Mouse (Mus musculus) midbrain, postnatal 0 days (tissue): ENCODE measurements at regions not wholly inside any gene's neighbourhood (a gene's known extent, or its start where the extent isn't known, plus 50 kb on each side); places are given as distances from the start of the nearest gene placed in this dataset.
A peak's percentile ranks its signal among the peaks of the same experiment; 100 is the strongest.

Experiments
- ATAC-seq: fragments of 200-750 bp; cut with Nextera tagmentation; 2 replicates; pipeline ENCODE4 v1.8.0; 2017; ENCODE audit warnings: moderate number of reproducible peaks, mild to moderate bottlenecking, moderate TSS enrichment, moderate library complexity; ENCODE audit not compliant: low FRiP score
- DNase-seq: peaks from one replicate; pipeline ENCODE4 v3.0.0-alpha.2; 2015; ENCODE audit warnings: low spot score
- H3K27ac ChIP-seq: fragments of 300-500 bp; sonication (generic); 2 replicates; pipeline ENCODE4 v1.5.1; 2014; ENCODE audit warnings: low read depth, mild to moderate bottlenecking, low read length, mixed read lengths
- H3K27me3 ChIP-seq: fragments of 300-500 bp; sonication (generic); 2 replicates; pipeline ENCODE4 v1.6.1; 2014; ENCODE audit warnings: low read length, control low read depth, mixed read lengths; ENCODE audit not compliant: insufficient read depth
- H3K36me3 ChIP-seq: fragments of 300-500 bp; sonication (generic); 2 replicates; pipeline ENCODE4 v1.6.1; 2014; ENCODE audit warnings: low read length, control low read depth, mixed read lengths; ENCODE audit not compliant: insufficient read depth
- H3K4me1 ChIP-seq: fragments of 300-500 bp; sonication (generic); 2 replicates; pipeline ENCODE4 v1.6.1; 2014; ENCODE audit warnings: mild to moderate bottlenecking, control low read depth, antibody characterized with exemption, low read length, mixed read lengths; ENCODE audit not compliant: insufficient read depth
- H3K4me2 ChIP-seq: fragments of 300-500 bp; sonication (generic); 2 replicates; pipeline ENCODE4 v1.6.1; 2014; ENCODE audit warnings: low read depth, mild to moderate bottlenecking, low read length, mixed read lengths; ENCODE audit not compliant: poor library complexity, severe bottlenecking
- H3K4me3 ChIP-seq: fragments of 300-500 bp; sonication (generic); 2 replicates; pipeline ENCODE4 v1.5.1; 2014; ENCODE audit warnings: low read depth, mild to moderate bottlenecking, low read length, moderate library complexity
- H3K9ac ChIP-seq: fragments of 300-500 bp; sonication (generic); replicated peaks from 2 replicates; pipeline ENCODE4 v1.6.1; 2014; ENCODE audit warnings: mild to moderate bottlenecking, low read length, moderate library complexity, mixed read lengths; ENCODE audit not compliant: poor library complexity, severe bottlenecking
- H3K9me3 ChIP-seq: fragments of 300-500 bp; sonication (generic); 2 replicates; pipeline ENCODE4 v1.6.1; 2016; ENCODE audit warnings: low read length, control low read depth
- CTCF ChIP-seq: IDR thresholded peaks from 2 replicates; pipeline ENCODE4 v1.5.1; 2016; ENCODE audit warnings: antibody characterized with exemption, mild to moderate bottlenecking
- WGBS: fragments of 180-500 bp; shearing (Covaris S2); extraction: QIAGEN DNeasy Blood & Tissue Kit; methylation state at CpG from one replicate; pipeline ENCODE4 v1.1.7; 2014; 5-methylcytosine and 5-hydroxymethylcytosine counted together

DNA sequence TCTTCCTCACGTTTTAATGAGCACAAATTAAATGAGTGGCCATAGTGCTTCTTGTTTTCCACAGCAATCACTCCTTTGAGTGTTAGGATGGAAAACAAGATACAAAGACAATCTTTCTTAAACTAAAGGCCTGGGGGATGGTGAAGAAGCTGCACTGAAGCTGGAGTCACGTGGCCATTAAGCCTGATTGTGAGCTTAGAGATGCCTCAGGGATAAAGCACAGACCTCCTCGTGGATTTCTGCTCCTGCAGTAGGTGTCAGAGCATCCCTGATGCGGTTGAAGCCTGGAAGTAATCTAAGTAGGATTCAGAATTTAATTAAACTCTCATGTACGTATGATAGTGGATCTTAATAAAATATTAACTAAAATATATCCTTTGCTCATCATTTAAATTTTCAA lies 1200.9 kb downstream of the Ntrk3 start:
- no peak overlapping the region for H3K9ac ChIP-seq
- no peak overlapping the region for H3K27ac ChIP-seq
- H3K4me2 ChIP-seq, result no peak overlapping the region
- no peak for TF ChIP-seq CTCF
- DNase-seq (peak; percentile 34), ATAC-seq (no peak)
- H3K36me3 ChIP-seq, result no peaks in the 10 kb centered on the region
- no peaks in the 10 kb centered on the region for H3K27me3 ChIP-seq
- no peak overlapping the region for H3K4me3 ChIP-seq
- no peaks in the 10 kb centered on the region for H3K9me3 ChIP-seq
- 25% methylated on average over 5 of the region's 5 CpGs for WGBS
- peaks cover 6% of the 10 kb centered on the region for H3K4me1 ChIP-seq

DNA sequence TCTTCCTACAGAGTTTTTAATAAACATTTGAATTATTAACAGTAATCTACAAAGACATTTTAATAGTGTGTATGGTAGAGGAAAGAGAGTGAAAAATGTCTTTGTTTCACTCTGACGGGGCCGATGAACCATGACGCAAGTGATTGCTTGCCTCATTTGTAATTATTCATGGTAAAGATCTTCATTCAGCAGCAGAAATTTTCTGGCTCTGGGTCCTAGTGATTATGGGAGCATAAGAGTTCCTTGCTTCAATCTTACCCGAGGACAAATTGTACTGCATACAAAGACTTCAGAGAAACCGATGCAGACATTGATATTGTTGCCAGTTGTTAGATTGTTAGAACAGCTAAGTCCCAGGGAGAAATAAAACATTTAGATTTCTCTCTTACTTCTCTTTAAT lies 1209.9 kb downstream of the Ntrk3 start:
- DNase-seq, result no peak
- no peak for TF ChIP-seq CTCF

DNA sequence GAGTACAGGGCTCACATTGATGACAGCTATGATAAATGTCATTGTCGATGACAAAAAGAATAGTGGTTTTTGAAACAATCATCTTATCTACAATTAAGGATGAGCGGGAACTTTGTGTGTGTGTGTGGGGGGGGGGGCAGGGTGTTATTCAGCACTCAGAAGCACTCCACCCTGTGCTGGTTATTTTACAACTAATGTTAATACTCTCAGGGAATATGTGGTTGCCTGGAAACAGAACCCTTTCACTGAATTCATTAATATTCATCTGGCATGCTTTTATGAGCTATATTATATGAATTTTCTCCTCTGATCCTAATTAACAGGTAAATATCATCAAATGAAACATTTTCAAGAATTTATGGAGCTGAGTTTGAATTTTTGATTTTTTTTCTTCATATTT lies 1228.2 kb downstream of the Ntrk3 start:
- TF ChIP-seq CTCF, result no peak
- DNase-seq, result no peak

More for the DNA sequence above, 1209.9 kb downstream of the Ntrk3 start:
- ATAC-seq, result no peak
- WGBS, result 44% methylated on average over 5 of the region's 5 CpGs
- Histone ChIP-seq H3K9ac (no peak overlapping the region), H3K27me3 (no peaks in the 10 kb centered on the region), H3K4me3 (no peak overlapping the region), H3K4me1 (peaks cover 3% of the 10 kb centered on the region; the same call in 1 of the 2 replicates), H3K27ac (no peak overlapping the region), H3K9me3 (no peaks in the 10 kb centered on the region), H3K4me2 (no peak overlapping the region), H3K36me3 (no peaks in the 10 kb centered on the region)

DNA sequence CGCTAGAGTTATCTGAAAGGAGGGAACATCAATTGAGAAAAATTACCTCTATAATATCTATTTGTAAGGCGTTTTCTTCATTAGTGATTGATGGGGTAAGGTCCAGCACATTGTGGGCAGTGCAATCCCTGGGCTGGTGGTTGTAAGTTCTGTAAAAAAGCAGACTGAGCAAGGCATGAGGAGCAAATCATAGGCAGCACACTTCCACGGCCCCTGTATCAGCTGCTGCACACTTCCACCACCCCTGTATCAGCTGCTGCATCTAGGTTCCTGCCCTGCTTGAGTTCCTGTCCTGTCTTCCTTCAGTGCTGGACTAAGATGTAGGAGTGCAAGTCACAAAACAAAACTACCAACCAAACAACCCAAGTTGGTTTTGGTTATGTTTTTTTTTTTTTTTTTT lies 1230.2 kb downstream of the Ntrk3 start:
- H3K36me3 ChIP-seq, result no peaks in the 10 kb centered on the region
- H3K9ac ChIP-seq, result no peak overlapping the region
- no peak for TF ChIP-seq CTCF
- no peak overlapping the region for H3K4me2 ChIP-seq
- H3K9me3 ChIP-seq, result no peaks in the 10 kb centered on the region
- 79% methylated on average over 3 of the region's 3 CpGs for WGBS
- ATAC-seq, result no peak
- DNase-seq, result no peak
- H3K27me3 ChIP-seq, result no peaks in the 10 kb centered on the region
- no peak overlapping the region for H3K27ac ChIP-seq
- no peak overlapping the region for H3K4me3 ChIP-seq
- no peaks in the 10 kb centered on the region for H3K4me1 ChIP-seq

More for the DNA sequence above, 1228.2 kb downstream of the Ntrk3 start:
- no peaks in the 10 kb centered on the region for H3K36me3 ChIP-seq
- H3K27ac ChIP-seq, result no peak overlapping the region
- H3K9ac ChIP-seq, result no peak overlapping the region
- 57% methylated on average over 2 of the region's 2 CpGs for WGBS
- no peaks in the 10 kb centered on the region for H3K9me3 ChIP-seq
- no peak for ATAC-seq
- no peak overlapping the region for H3K4me3 ChIP-seq
- H3K4me1 ChIP-seq, result no peaks in the 10 kb centered on the region
- H3K27me3 ChIP-seq, result no peaks in the 10 kb centered on the region
- H3K4me2 ChIP-seq, result no peak overlapping the region

- WGBS, result 78% methylated on average over 4 of the region's 4 CpGs
These were observed 1235.2 kb downstream of the Ntrk3 start for GRCm38 (mm10) chr7:77502608-77503007.

DNA sequence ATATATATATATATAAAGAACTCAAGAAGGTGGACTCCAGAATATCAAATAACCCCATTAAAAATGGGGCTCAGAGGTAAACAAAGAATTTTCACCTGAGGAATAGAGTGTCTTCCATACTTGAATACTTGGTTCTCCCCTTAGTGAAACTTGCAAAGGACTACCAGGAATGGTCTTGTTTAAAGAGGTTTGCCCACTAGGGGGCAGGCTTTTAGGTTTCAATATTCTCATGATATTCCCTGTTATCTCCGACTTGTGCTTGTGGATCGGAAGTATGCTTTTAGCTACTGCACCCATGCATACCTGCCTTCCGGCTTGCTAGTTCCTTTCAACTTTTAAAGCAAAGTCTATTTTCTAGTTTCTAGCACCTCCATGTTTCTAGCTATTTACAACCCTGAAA lies 1242.7 kb downstream of the Ntrk3 start:
- ATAC-seq, result no peak
- no peaks in the 10 kb centered on the region for H3K9me3 ChIP-seq
- no peaks in the 10 kb centered on the region for H3K27me3 ChIP-seq
- H3K36me3 ChIP-seq, result no peaks in the 10 kb centered on the region
- WGBS, result 89% methylated on average over 3 of the region's 3 CpGs
- H3K9ac ChIP-seq, result no peak overlapping the region
- H3K4me3 ChIP-seq, result no peak overlapping the region
- H3K27ac ChIP-seq, result no peak overlapping the region
- TF ChIP-seq CTCF, result no peak
- no peak overlapping the region for H3K4me2 ChIP-seq
- H3K4me1 ChIP-seq, result no peaks in the 10 kb centered on the region
- DNase-seq, result no peak

More at GRCm38 (mm10) chr7:77502608-77503007, 1235.2 kb downstream of the Ntrk3 start:
- H3K4me2 ChIP-seq, result no peak overlapping the region
- H3K9ac ChIP-seq, result no peak overlapping the region
- no peaks in the 10 kb centered on the region for H3K36me3 ChIP-seq
- H3K4me3 ChIP-seq, result no peak overlapping the region
- no peaks in the 10 kb centered on the region for H3K9me3 ChIP-seq
- ATAC-seq (no peak), DNase-seq (no peak)
- TF ChIP-seq CTCF, result no peak
- no peaks in the 10 kb centered on the region for H3K4me1 ChIP-seq
- H3K27me3 ChIP-seq, result no peaks in the 10 kb centered on the region
- H3K27ac ChIP-seq, result no peak overlapping the region
